Mouse (Mus musculus) left cerebral cortex, adult 8-10 months (tissue): Measurements from ENCODE around the gene Sag. TPM values are rescaled to one million over a fixed set of nuclear protein-coding genes. Genes with fewer than 3 reads are reported as not detected.
"Not testable (repeated sequence)": the region's sequence is repeated elsewhere in the genome, so short reads cannot be mapped to it uniquely, and the experiment has no call there.

Source experiments
- DNase-seq, 2 experiments: peaks; one replicate each; pipeline ENCODE4 v3.0.0; 2022; ENCODE audit warnings: low spot score in 2 of 2
- total RNA-seq, 4 experiments: library from RNA; stranded (reverse); gene quantifications; 2 replicates each; pipeline ENCODE4 v1.2.4; 2022

Sag gene
- total RNA-seq, 4 experiments from 2014 or later: 1.7 to 2.4 (median 1.9) TPM

GRCm38 (mm10) chr1:87813681-87814080 lies 10.2 kb downstream of the Sag start:
- no peak for DNase-seq

- no peak for DNase-seq
These were observed 21.0 kb downstream of the Sag start for GRCm38 (mm10) chr1:87824420-87824995.

GRCm38 (mm10) chr1:87825281-87825680 lies 21.8 kb downstream of the Sag start:
- no peak for DNase-seq

- no peak for DNase-seq
These were observed 22.5 kb downstream of the Sag start for GRCm38 (mm10) chr1:87825991-87826390.

- DNase-seq: no peak
These were observed 23.0 kb downstream of the Sag start for GRCm38 (mm10) chr1:87826474-87826873.

GRCm38 (mm10) chr1:87827476-87827875 lies 24.0 kb downstream of the Sag start:
- not testable (repeated sequence) for DNase-seq

GRCm38 (mm10) chr1:87828185-87828584 lies 24.7 kb downstream of the Sag start:
- DNase-seq: no peak

GRCm38 (mm10) chr1:87828926-87829580 lies 25.6 kb downstream of the Sag start:
- DNase-seq: no peak

GRCm38 (mm10) chr1:87829621-87830211 lies 26.2 kb downstream of the Sag start:
- no peak for DNase-seq

- no peak for DNase-seq
These were observed 33.0 kb downstream of the Sag start for GRCm38 (mm10) chr1:87836453-87836852.

GRCm38 (mm10) chr1:87837018-87837417 lies 33.5 kb downstream of the Sag start:
- no peak for DNase-seq

GRCm38 (mm10) chr1:87840411-87841208 lies 37.1 kb downstream of the Sag start:
- no peak for DNase-seq

- peak in 1 of 2 experiments; percentile 34 for DNase-seq
These were observed 43.5 kb downstream of the Sag start for GRCm38 (mm10) chr1:87846801-87847474.

- no peak for DNase-seq
These were observed 44.1 kb downstream of the Sag start for GRCm38 (mm10) chr1:87847475-87848168.

- peak in 1 of 2 experiments; percentile 66 for DNase-seq
These were observed 44.9 kb downstream of the Sag start for GRCm38 (mm10) chr1:87848237-87848996.

GRCm38 (mm10) chr1:87849278-87849677 lies 45.8 kb downstream of the Sag start:
- no peak for DNase-seq

GRCm38 (mm10) chr1:87851344-87851743 lies 47.9 kb downstream of the Sag start:
- DNase-seq: no peak

GRCm38 (mm10) chr1:87852081-87852790 lies 48.8 kb downstream of the Sag start:
- no peak for DNase-seq

GRCm38 (mm10) chr1:87852892-87853600 lies 49.6 kb downstream of the Sag start, which contains the start of gene Dgkd:
Gene Dgkd (plus strand): TSS chr1:87853287.
- DNase-seq: peak in 1 of 2 experiments; percentile 46
